In genomic region chr3:149500130-149500529, GRCm38 (mm10) we compare ENCODE assay signal across 29 mouse cellular contexts.
A peak's percentile ranks its signal among the peaks of the same experiment; 100 is the strongest.
DNase-seq lines count a peak whose midpoint lies in the region; ATAC-seq and TF ChIP-seq lines count a peak whose summit lies in the region.
"Had no signal": no experiment of that assay in that cellular context is flagged by ENCODE, and none has a peak within 500 bp of the region (broad histone marks: within the 10 kb centered on the region; RNA-seq: fewer than 3 reads in every experiment).

No protein-coding gene starts in this region.

- no peaks in the 10 kb centered on the region for H3K36me3 ChIP-seq in liver, embryonic 11.5 days (ENCODE audit: control insufficient read depth, insufficient read depth, low read length)
- H3K36me3 ChIP-seq in liver, postnatal 0 days (replicated peaks; ENCODE audit: insufficient read depth, low read length), result no peaks in the 10 kb centered on the region
- H3K36me3 ChIP-seq in liver, embryonic 15.5 days (replicated peaks), result no peaks in the 10 kb centered on the region
- H3K36me3 ChIP-seq: embryonic facial prominence, embryonic 10.5 days; embryonic facial prominence, embryonic 13.5 days; forebrain, embryonic 12.5 days; forebrain, embryonic 15.5 days; heart, embryonic 12.5 days; heart, embryonic 15.5 days; hindbrain, embryonic 10.5 days; hindbrain, embryonic 13.5 days had no signal

- H3K9ac ChIP-seq in liver, embryonic 11.5 days (ENCODE audit: low read depth, low read length), result no peak overlapping the region
- H3K9ac ChIP-seq in liver, postnatal 0 days (replicated peaks), result no peak overlapping the region
- H3K9ac ChIP-seq in liver, embryonic 15.5 days, result no peak overlapping the region
- H3K9ac ChIP-seq: embryonic facial prominence, embryonic 13.5 days; forebrain, embryonic 12.5 days; forebrain, embryonic 15.5 days; heart, embryonic 12.5 days; heart, embryonic 15.5 days; hindbrain, embryonic 13.5 days had no signal

- no peak overlapping the region for H3K27ac ChIP-seq in liver, embryonic 11.5 days (ENCODE audit: low read depth, low read length)
- no peak overlapping the region for H3K27ac ChIP-seq in liver, postnatal 0 days (ENCODE audit: low read depth)
- no peak overlapping the region for H3K27ac ChIP-seq in liver, embryonic 15.5 days (replicated peaks)
- H3K27ac ChIP-seq: embryonic facial prominence, embryonic 10.5 days; embryonic facial prominence, embryonic 13.5 days; forebrain, embryonic 12.5 days; forebrain, embryonic 15.5 days; heart, embryonic 15.5 days; hindbrain, embryonic 10.5 days; hindbrain, embryonic 13.5 days had no signal

- H3K4me3 ChIP-seq in liver, embryonic 11.5 days (ENCODE audit: low read depth, low read length), result no peak overlapping the region
- no peak overlapping the region for H3K4me3 ChIP-seq in liver, postnatal 0 days (ENCODE audit: low read depth, low read length)
- no peak overlapping the region for H3K4me3 ChIP-seq in liver, embryonic 15.5 days (replicated peaks)
- H3K4me3 ChIP-seq: embryonic facial prominence, embryonic 10.5 days; embryonic facial prominence, embryonic 13.5 days; erythroblast, embryonic 14.5 days; forebrain, embryonic 12.5 days; forebrain, embryonic 15.5 days; heart, embryonic 12.5 days; heart, embryonic 15.5 days; hindbrain, embryonic 10.5 days; hindbrain, embryonic 13.5 days had no signal

- ATAC-seq in liver, embryonic 11.5 days (replicated peaks; ENCODE audit: low FRiP score), result peak; percentile 58; the same call in 1 of the 2 replicates
- ATAC-seq in liver, postnatal 0 days, result no peak
- 0 out of 2 replicates have a peak, but pooled peaks have one; percentile 19 for ATAC-seq in common myeloid progenitor, adult 5-6 weeks (replicated peaks; ENCODE audit: low read depth, poor library complexity, severe bottlenecking)
- ATAC-seq in liver, embryonic 15.5 days (ENCODE audit: insufficient read depth), result peak; percentile 37; the same call in 1 of the 2 replicates
- peak; percentile 66 for ATAC-seq in megakaryocyte-erythroid progenitor cell, adult 5-6 weeks (replicated peaks; ENCODE audit: low FRiP score, low TSS enrichment, poor library complexity, severe bottlenecking)
- ATAC-seq: activated CD4-positive, CD25-positive, alpha-beta regulatory T cell, adult 4 months; forebrain, embryonic 15.5 days; hindbrain, embryonic 16.5 days had no signal

- H3K4me1 ChIP-seq in liver, embryonic 11.5 days (replicated peaks; ENCODE audit: control insufficient read depth, insufficient read depth, low read length), result no peaks in the 10 kb centered on the region
- H3K4me1 ChIP-seq in liver, postnatal 0 days (ENCODE audit: insufficient read depth), result no peaks in the 10 kb centered on the region
- H3K4me1 ChIP-seq in liver, embryonic 15.5 days (replicated peaks), result no peaks in the 10 kb centered on the region
- H3K4me1 ChIP-seq: forebrain, embryonic 12.5 days; forebrain, embryonic 15.5 days; heart, embryonic 12.5 days; heart, embryonic 15.5 days; hindbrain, embryonic 10.5 days; hindbrain, embryonic 13.5 days had no signal

- H3K4me2 ChIP-seq in liver, embryonic 11.5 days, result no peak overlapping the region
- H3K4me2 ChIP-seq in liver, postnatal 0 days (ENCODE audit: low read depth, low read length), result no peak overlapping the region
- H3K4me2 ChIP-seq in liver, embryonic 15.5 days, result no peak overlapping the region
- H3K4me2 ChIP-seq: embryonic facial prominence, embryonic 13.5 days; forebrain, embryonic 12.5 days; forebrain, embryonic 15.5 days; heart, embryonic 12.5 days; heart, embryonic 15.5 days; hindbrain, embryonic 13.5 days had no signal

- H3K9me3 ChIP-seq in liver, embryonic 11.5 days (ENCODE audit: control insufficient read depth, low read length), result no peaks in the 10 kb centered on the region
- H3K9me3 ChIP-seq in liver, postnatal 0 days (ENCODE audit: low read length), result no peaks in the 10 kb centered on the region
- H3K9me3 ChIP-seq in liver, embryonic 15.5 days (replicated peaks), result no peaks in the 10 kb centered on the region
- H3K9me3 ChIP-seq: embryonic facial prominence, embryonic 10.5 days; embryonic facial prominence, embryonic 13.5 days; forebrain, embryonic 12.5 days; forebrain, embryonic 15.5 days; heart, embryonic 12.5 days; heart, embryonic 15.5 days; hindbrain, embryonic 10.5 days; hindbrain, embryonic 13.5 days had no signal

- TF ChIP-seq EP300 in liver, postnatal 0 days (IDR thresholded peaks at IDR 0.05; ENCODE audit: low read depth), result no peak

- H3K27me3 ChIP-seq in liver, embryonic 11.5 days (replicated peaks; ENCODE audit: control insufficient read depth, insufficient read depth, low read length), result no peaks in the 10 kb centered on the region
- H3K27me3 ChIP-seq in liver, postnatal 0 days (ENCODE audit: insufficient read depth, low read length), result no peaks in the 10 kb centered on the region
- no peaks in the 10 kb centered on the region for H3K27me3 ChIP-seq in liver, embryonic 15.5 days
- H3K27me3 ChIP-seq: embryonic facial prominence, embryonic 13.5 days; forebrain, embryonic 12.5 days; forebrain, embryonic 15.5 days; heart, embryonic 15.5 days; hindbrain, embryonic 13.5 days had no signal

- no peak for DNase-seq in liver, embryonic 11.5 days (ENCODE audit: low spot score)
- DNase-seq in liver, postnatal 0 days, result no peak
- DNase-seq in adrenal gland, postnatal 25 days, result no peak
- DNase-seq in frontal cortex, postnatal 10 days (ENCODE audit: low spot score in 2 of 2), result no peak
- DNase-seq: adrenal gland, adult 8-10 months; adrenal gland, postnatal 36 days; cerebellum, adult 18-20 months; cerebellum, adult 9-11 months; cerebellum, postnatal 25 days; embryo, embryonic 11 days; gastrocnemius, postnatal 10 days; gastrocnemius, postnatal 36 days; heart, adult 11 months; heart, postnatal 10 days; heart, postnatal 36 days had no signal

- 61% methylated on average over 3 of the region's 3 CpGs for WGBS in liver, embryonic 11.5 days
- 54% methylated on average over 3 of the region's 3 CpGs for WGBS in liver, postnatal 0 days (ENCODE audit: insufficient replicate concordance)
- 34% methylated on average over 3 of the region's 3 CpGs for WGBS in liver, embryonic 15.5 days (ENCODE audit: insufficient replicate concordance)

- no peak for TF ChIP-seq CTCF in liver, postnatal 0 days (IDR thresholded peaks at IDR 0.05; ENCODE audit: low read depth)
